Mouse (Mus musculus): ENCODE measurements at regions not wholly inside any gene's neighbourhood (a gene's known extent, or its start where the extent isn't known, plus 50 kb on each side); places are given as distances from the start of the nearest gene placed in this dataset.

- TF ChIP-seq POLR2A (IDR thresholded peaks at IDR 0.05; ENCODE audit: borderline replicate concordance, insufficient read depth, low read length), result no peak
- TF ChIP-seq CTCF (IDR thresholded peaks at IDR 0.05; ENCODE audit: borderline replicate concordance, insufficient read depth, low read depth, low read length), result no peak
Observed at GRCm38 (mm10) chr1:120726777-120727176, 124.6 kb downstream of the En1 start.

Measured in cerebellum, adult 2 months (tissue).